Mouse (Mus musculus) testis, adult 2 months (tissue): ENCODE measurements around the gene Dlgap1.

Experiments used
- CTCF ChIP-seq: fragments of 200-500 bp; IDR thresholded peaks from 2 replicates; pipeline ENCODE4 v1.5.1; 2012; ENCODE audit warnings: low read depth, mild to moderate bottlenecking, inconsistent platforms, low read length, moderate library complexity; ENCODE audit not compliant: control insufficient read depth, insufficient read depth, insufficient replicate concordance
- POLR2A ChIP-seq: fragments of 200-500 bp; IDR thresholded peaks from 2 replicates; pipeline ENCODE4 v1.6.1; 2012; ENCODE audit warnings: low read depth, mild to moderate bottlenecking, inconsistent platforms, low read length, moderate library complexity; ENCODE audit not compliant: control insufficient read depth

GRCm38 (mm10) chr17:70864117-70864516 is 895.2 kb downstream of the Dlgap1 start:
- TF ChIP-seq POLR2A (no peak), CTCF (no peak)
